Mouse (Mus musculus) hindbrain, embryonic 13.5 days (tissue): Measurements from ENCODE around the gene Sdhaf1. TPM values are rescaled to one million over a fixed set of nuclear protein-coding genes. Genes with fewer than 3 reads are reported as not detected.

Experiments
- ATAC-seq: fragments of 200-750 bp; cut with Nextera tagmentation; 2 replicates; pipeline ENCODE4 v1.8.0; 2017; ENCODE audit warnings: moderate TSS enrichment; ENCODE audit not compliant: low FRiP score
- H3K27ac ChIP-seq: fragments of 300-500 bp; sonication (generic); 2 replicates; pipeline ENCODE4 v1.5.1; 2015; ENCODE audit warnings: inconsistent platforms, mild to moderate bottlenecking, moderate library complexity
- H3K27me3 ChIP-seq: fragments of 300-500 bp; sonication (generic); 2 replicates; pipeline ENCODE4 v1.6.1; 2015; ENCODE audit warnings: mild to moderate bottlenecking, inconsistent platforms
- H3K36me3 ChIP-seq: fragments of 300-500 bp; sonication (generic); 2 replicates; pipeline ENCODE4 v1.6.1; 2015; ENCODE audit warnings: mild to moderate bottlenecking, inconsistent platforms
- H3K4me1 ChIP-seq: fragments of 300-500 bp; sonication (generic); replicated peaks from 2 replicates; pipeline ENCODE4 v1.6.1; 2015; ENCODE audit warnings: inconsistent platforms
- H3K4me2 ChIP-seq: fragments of 300-500 bp; sonication (generic); 2 replicates; pipeline ENCODE4 v1.6.1; 2015; ENCODE audit warnings: inconsistent platforms, mild to moderate bottlenecking, moderate library complexity
- H3K4me3 ChIP-seq: fragments of 300-500 bp; sonication (generic); 2 replicates; pipeline ENCODE4 v1.5.1; 2015; ENCODE audit warnings: mild to moderate bottlenecking, inconsistent platforms
- H3K9ac ChIP-seq: fragments of 300-500 bp; sonication (generic); 2 replicates; pipeline ENCODE4 v1.6.1; 2015; ENCODE audit warnings: mild to moderate bottlenecking, inconsistent platforms
- H3K9me3 ChIP-seq: fragments of 300-500 bp; sonication (generic); 2 replicates; pipeline ENCODE4 v1.6.1; 2016; ENCODE audit warnings: inconsistent platforms
- WGBS: fragments of 180-500 bp; shearing (Covaris S2); methylation state at CpG from one replicate; pipeline ENCODE4 v1.1.7; 2015; 5-methylcytosine and 5-hydroxymethylcytosine counted together
- polyA plus RNA-seq: library from polyadenylated mRNA; unstranded; fragments of >200 nt; fragmentation: Nextera tagmentation; extraction: Ambion mirVana; gene quantifications from 2 replicates; pipeline ENCODE4 v1.2.1, GENCODE M21; 2015

Gene Sdhaf1
- polyA plus RNA-seq, 1 experiment from 2014 or later: 21.4 TPM

GRCm38 (mm10) chr7:30322865-30323264, 830 bp downstream of the Sdhaf1 start:
- H3K4me1 ChIP-seq: peaks cover 23% of the 10 kb centered on the region
- peak overlapping the region; percentile 78 for H3K4me3 ChIP-seq
- 41% methylated on average over 6 of the region's 6 CpGs for WGBS
- peaks cover 3% of the 10 kb centered on the region; the same call in 1 of the 2 replicates for H3K9me3 ChIP-seq
- ATAC-seq: 0 out of 2 replicates have a peak, but pooled peaks have one; percentile 4
- H3K9ac ChIP-seq: 0 out of 2 replicates have a peak overlapping the region, but pooled peaks have one; percentile 92
- H3K27ac ChIP-seq: peak overlapping the region; percentile 49; the same call in 1 of the 2 replicates
- H3K4me2 ChIP-seq: peak overlapping the region; percentile 72
- H3K36me3 ChIP-seq: 0 out of 2 replicates have a peak, but pooled peaks cover 3% of the 10 kb centered on the region
- H3K27me3 ChIP-seq: peaks cover 15% of the 10 kb centered on the region

- H3K9ac ChIP-seq: peak overlapping the region; percentile 92
- peak overlapping the region; percentile 72 for H3K4me2 ChIP-seq
- peak overlapping the region; percentile 78 for H3K4me3 ChIP-seq
- under 1% methylated on average over 20 of the region's 20 CpGs for WGBS
- peaks cover 3% of the 10 kb centered on the region; the same call in 1 of the 2 replicates for H3K9me3 ChIP-seq
- peaks cover 19% of the 10 kb centered on the region for H3K4me1 ChIP-seq
- peaks cover 14% of the 10 kb centered on the region for H3K27me3 ChIP-seq
- ATAC-seq: peak; percentile 99
- H3K27ac ChIP-seq: peak overlapping the region; percentile 87
- 0 out of 2 replicates have a peak, but pooled peaks cover 4% of the 10 kb centered on the region for H3K36me3 ChIP-seq
Observed at GRCm38 (mm10) chr7:30322285-30322667, 1.4 kb downstream of the Sdhaf1 start.

- under 1% methylated on average over 57 of the region's 63 CpGs for WGBS
- H3K9ac ChIP-seq: peak within 1 kb of the TSS; percentile 92
- peak; percentile 80 for ATAC-seq
- peaks cover 11% of the 10 kb centered on the region for H3K27me3 ChIP-seq
- peak within 1 kb of the TSS; percentile 72 for H3K4me2 ChIP-seq
- H3K4me3 ChIP-seq: peak within 1 kb of the TSS; percentile 78
- peaks cover 7% of the 10 kb centered on the region for H3K36me3 ChIP-seq
- peak within 1 kb of the TSS; percentile 87 for H3K27ac ChIP-seq
- H3K4me1 ChIP-seq: peaks cover 17% of the 10 kb centered on the region
- H3K9me3 ChIP-seq: peaks cover 3% of the 10 kb centered on the region; the same call in 1 of the 2 replicates
Observed at GRCm38 (mm10) chr7:30321539-30322284, 2.0 kb downstream of the Sdhaf1 start, which contains the start of gene E130208F15Rik. E130208F15Rik (plus strand) TSS chr7:30321740.

- 87% methylated on average over 2 of the region's 2 CpGs for WGBS
- H3K27me3 ChIP-seq: peaks cover 11% of the 10 kb centered on the region
- peaks cover 10% of the 10 kb centered on the region for H3K36me3 ChIP-seq
- peak overlapping the region; percentile 78 for H3K4me3 ChIP-seq
- H3K27ac ChIP-seq: no peak overlapping the region
- H3K4me2 ChIP-seq: peak overlapping the region; percentile 72
- peaks cover 3% of the 10 kb centered on the region; the same call in 1 of the 2 replicates for H3K9me3 ChIP-seq
- peak overlapping the region; percentile 92 for H3K9ac ChIP-seq
- ATAC-seq: no peak
- peaks cover 17% of the 10 kb centered on the region for H3K4me1 ChIP-seq
Observed at GRCm38 (mm10) chr7:30320946-30321345, 2.7 kb downstream of the Sdhaf1 start.

- H3K27me3 ChIP-seq: peaks cover 3% of the 10 kb centered on the region; the same call in 1 of the 2 replicates
- WGBS: 94% methylated on average over 3 of the region's 3 CpGs
- ATAC-seq: no peak
- H3K9me3 ChIP-seq: no peaks in the 10 kb centered on the region
- peaks cover 21% of the 10 kb centered on the region for H3K4me1 ChIP-seq
- H3K27ac ChIP-seq: no peak overlapping the region
- peaks cover 14% of the 10 kb centered on the region for H3K36me3 ChIP-seq
- H3K4me2 ChIP-seq: no peak overlapping the region
- no peak overlapping the region for H3K9ac ChIP-seq
- no peak overlapping the region for H3K4me3 ChIP-seq
Observed at GRCm38 (mm10) chr7:30318142-30318541, 5.6 kb downstream of the Sdhaf1 start.

- Histone ChIP-seq H3K36me3 (peaks cover 35% of the 10 kb centered on the region), H3K4me1 (peaks cover 8% of the 10 kb centered on the region), H3K4me2 (no peak overlapping the region), H3K9me3 (no peaks in the 10 kb centered on the region), H3K27me3 (peaks cover 3% of the 10 kb centered on the region; the same call in 1 of the 2 replicates), H3K4me3 (no peak overlapping the region), H3K9ac (0 out of 2 replicates have a peak overlapping the region, but pooled peaks have one; percentile 5), H3K27ac (no peak overlapping the region)
- ATAC-seq: no peak
- WGBS: 84% methylated on average over 13 of the region's 13 CpGs
Observed at GRCm38 (mm10) chr7:30315559-30316529, 7.9 kb downstream of the Sdhaf1 start.

GRCm38 (mm10) chr7:30314721-30315155, 9.0 kb downstream of the Sdhaf1 start, which contains the start of gene Syne4:
Syne4 (plus strand) TSS chr7:30314807.
- WGBS: 4% methylated on average over 9 of the region's 9 CpGs

GRCm38 (mm10) chr7:30313666-30314320, 9.9 kb downstream of the Sdhaf1 start:
- Histone ChIP-seq H3K9ac (0 out of 2 replicates have a peak overlapping the region, but pooled peaks have one; percentile 24), H3K4me2 (no peak overlapping the region), H3K36me3 (peaks cover 40% of the 10 kb centered on the region), H3K4me3 (no peak overlapping the region), H3K9me3 (no peaks in the 10 kb centered on the region), H3K27me3 (peaks cover 3% of the 10 kb centered on the region; the same call in 1 of the 2 replicates), H3K27ac (no peak overlapping the region), H3K4me1 (peaks cover 20% of the 10 kb centered on the region)
- WGBS: 52% methylated on average over 27 of the region's 27 CpGs
- ATAC-seq: no peak

More at GRCm38 (mm10) chr7:30314721-30315155, 9.0 kb downstream of the Sdhaf1 start, which contains the start of gene Syne4:
- no peak for ATAC-seq
- Histone ChIP-seq H3K27me3 (peaks cover 3% of the 10 kb centered on the region; the same call in 1 of the 2 replicates), H3K4me2 (no peak within 1 kb of the TSS), H3K4me1 (peaks cover 11% of the 10 kb centered on the region), H3K36me3 (peaks cover 40% of the 10 kb centered on the region), H3K27ac (no peak within 1 kb of the TSS), H3K9me3 (no peaks in the 10 kb centered on the region), H3K9ac (peak within 1 kb of the TSS; percentile 49; the same call in 1 of the 2 replicates), H3K4me3 (0 out of 2 replicates have a peak within 1 kb of the TSS, but pooled peaks have one; percentile 5)

GRCm38 (mm10) chr7:30310136-30310535, 13.6 kb downstream of the Sdhaf1 start:
- Histone ChIP-seq H3K4me1 (peaks cover 28% of the 10 kb centered on the region), H3K9ac (no peak overlapping the region), H3K9me3 (no peaks in the 10 kb centered on the region), H3K4me2 (no peak overlapping the region), H3K27me3 (peaks cover 3% of the 10 kb centered on the region; the same call in 1 of the 2 replicates), H3K27ac (no peak overlapping the region), H3K36me3 (peaks cover 53% of the 10 kb centered on the region), H3K4me3 (no peak overlapping the region)
- no peak for ATAC-seq
- WGBS: 93% methylated on average over 12 of the region's 12 CpGs

- no peaks in the 10 kb centered on the region for H3K9me3 ChIP-seq
- no peak overlapping the region; the same call in 1 of the 2 replicates for H3K27ac ChIP-seq
- no peak for ATAC-seq
- 71% methylated on average over 15 of the region's 15 CpGs for WGBS
- H3K4me1 ChIP-seq: peaks cover 25% of the 10 kb centered on the region
- H3K4me3 ChIP-seq: peak overlapping the region; percentile 70
- H3K27me3 ChIP-seq: peaks cover 3% of the 10 kb centered on the region; the same call in 1 of the 2 replicates
- H3K4me2 ChIP-seq: peak overlapping the region; percentile 89
- peak overlapping the region; percentile 82 for H3K9ac ChIP-seq
- H3K36me3 ChIP-seq: peaks cover 55% of the 10 kb centered on the region
Observed at GRCm38 (mm10) chr7:30309395-30310129, 14.1 kb downstream of the Sdhaf1 start.
